Mouse (Mus musculus): ENCODE data around the gene Krt78. TPM values are rescaled to one million over a fixed set of nuclear protein-coding genes. Genes with fewer than 3 reads are reported as not detected.

The Krt78 gene
- total RNA-seq, 2 experiments from 2014 or later: not detected

DNA sequence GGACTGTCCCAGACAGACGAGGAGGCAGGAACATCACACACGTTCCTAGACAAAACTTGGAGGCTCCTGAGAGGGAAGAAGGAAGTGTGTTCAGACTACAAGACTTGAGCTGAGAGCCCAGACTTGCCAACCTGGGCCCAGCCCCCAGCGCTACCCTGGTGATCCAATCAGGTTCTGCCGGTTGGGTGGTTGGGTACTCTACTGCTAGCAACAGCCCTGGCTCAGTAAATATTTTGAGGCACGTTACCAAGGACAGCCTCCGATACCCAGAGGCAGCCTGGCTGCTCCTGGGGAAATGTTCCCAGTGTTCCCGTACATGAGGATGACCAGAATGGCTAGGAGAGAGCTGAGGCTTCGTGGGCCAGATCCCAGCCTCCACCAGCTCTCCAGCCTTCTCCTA is 12.7 kb upstream of the Krt78 start:
- intact Hi-C loops (cut with DNase I): no loop called here
- TF ChIP-seq CTCF (IDR thresholded peaks at IDR 0.05): no peak
- no peak for DNase-seq (ENCODE audit: extremely low spot score in 1 of 2, low spot score in 2 of 2)
- Histone ChIP-seq H3K4me3 (no peak overlapping the region), H3K27ac (no peak overlapping the region)

DNA sequence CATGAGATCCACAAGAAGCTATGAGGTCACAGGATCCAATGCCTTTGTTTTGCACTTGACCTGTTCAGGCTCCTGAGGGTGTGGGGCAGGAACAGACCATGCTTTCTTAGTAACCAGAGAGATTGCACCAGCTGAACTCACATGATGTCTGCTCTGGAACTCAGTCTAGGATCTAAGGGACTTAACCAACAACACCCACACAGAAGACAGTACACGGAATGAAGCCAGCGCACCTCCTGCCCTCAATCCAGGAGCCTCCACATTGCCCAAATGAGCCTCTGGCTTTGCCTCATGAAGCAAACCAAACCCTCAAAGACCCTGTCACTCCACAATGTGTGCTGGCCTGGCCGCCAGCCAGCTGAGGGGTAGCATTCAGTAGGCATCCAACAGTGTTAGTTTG is 4.8 kb upstream of the Krt78 start:
- intact Hi-C loops (cut with DNase I): no loop called here
- H3K4me3 ChIP-seq: no peak overlapping the region
- H3K27ac ChIP-seq: no peak overlapping the region
- DNase-seq (ENCODE audit: extremely low spot score in 1 of 2, low spot score in 2 of 2): no peak
- no peak for TF ChIP-seq CTCF (IDR thresholded peaks at IDR 0.05)

DNA sequence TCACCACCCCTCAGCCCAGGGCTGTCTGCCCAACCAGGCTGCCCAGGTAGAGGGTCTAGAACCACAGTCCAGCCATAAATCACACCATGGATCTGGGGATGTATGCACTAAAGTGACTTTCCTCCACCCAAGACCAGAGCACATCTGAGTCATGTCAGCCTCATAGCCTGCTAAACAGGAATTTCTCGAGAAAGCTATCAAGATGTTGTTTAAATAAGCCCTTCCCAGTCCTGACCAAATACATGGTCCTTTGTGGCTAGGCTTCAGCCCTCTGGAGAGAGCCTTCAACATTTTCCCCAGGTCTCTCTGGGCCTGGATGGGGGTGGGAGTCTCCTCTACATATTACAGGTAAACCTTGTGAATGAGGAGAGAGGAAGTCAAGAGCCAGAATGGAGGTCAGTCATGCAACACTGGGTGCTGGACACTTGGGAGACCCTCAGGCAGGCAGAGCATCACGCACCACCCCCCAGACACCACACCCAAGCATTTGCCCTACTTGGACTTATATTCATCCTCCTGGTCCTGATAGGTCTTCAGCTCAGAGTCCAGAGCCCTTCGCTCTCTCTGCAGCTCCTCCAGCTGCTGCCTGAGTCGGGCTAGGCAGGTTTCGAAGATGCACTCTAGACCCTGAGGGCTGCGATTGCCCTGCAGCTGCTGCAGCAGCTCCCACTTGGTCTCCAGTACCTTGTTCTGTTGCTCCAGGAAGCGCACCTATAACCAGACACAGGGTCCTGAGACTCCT is 1.2 kb downstream of the Krt78 start:
- TF ChIP-seq CTCF (IDR thresholded peaks at IDR 0.05): no peak
- no peak overlapping the region for H3K4me3 ChIP-seq

DNA sequence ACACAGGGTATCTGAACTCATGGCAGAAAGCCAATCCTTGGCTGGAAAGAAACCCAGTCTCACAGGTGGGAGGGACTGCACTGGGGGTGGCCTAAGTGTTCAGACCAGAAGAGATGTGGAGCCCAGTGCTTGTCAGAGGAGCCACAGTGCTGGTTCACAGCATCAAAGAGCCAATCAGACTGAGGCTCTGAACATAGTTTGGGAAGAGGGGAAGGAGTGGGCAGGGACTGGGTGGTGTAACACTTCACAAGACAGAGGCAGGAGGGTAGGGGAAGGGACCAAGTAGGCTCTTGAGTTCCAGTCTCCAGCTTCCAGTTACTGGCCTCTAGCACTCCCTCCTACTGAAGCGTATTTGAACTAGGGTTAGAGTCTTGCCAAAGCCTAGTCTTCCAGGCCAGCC is 8.7 kb downstream of the Krt78 start:
- no peak for DNase-seq (ENCODE audit: extremely low spot score in 1 of 2, low spot score in 2 of 2)
- TF ChIP-seq CTCF (IDR thresholded peaks at IDR 0.05): no peak
- Histone ChIP-seq H3K4me3 (no peak overlapping the region), H3K27ac (no peak overlapping the region)
- intact Hi-C loops (cut with DNase I): no loop called here

More for the DNA sequence above, 1.2 kb downstream of the Krt78 start:
- intact Hi-C loops (cut with DNase I): no loop called here
- no peak for DNase-seq (ENCODE audit: extremely low spot score in 1 of 2, low spot score in 2 of 2)
- H3K27ac ChIP-seq: no peak overlapping the region

DNA sequence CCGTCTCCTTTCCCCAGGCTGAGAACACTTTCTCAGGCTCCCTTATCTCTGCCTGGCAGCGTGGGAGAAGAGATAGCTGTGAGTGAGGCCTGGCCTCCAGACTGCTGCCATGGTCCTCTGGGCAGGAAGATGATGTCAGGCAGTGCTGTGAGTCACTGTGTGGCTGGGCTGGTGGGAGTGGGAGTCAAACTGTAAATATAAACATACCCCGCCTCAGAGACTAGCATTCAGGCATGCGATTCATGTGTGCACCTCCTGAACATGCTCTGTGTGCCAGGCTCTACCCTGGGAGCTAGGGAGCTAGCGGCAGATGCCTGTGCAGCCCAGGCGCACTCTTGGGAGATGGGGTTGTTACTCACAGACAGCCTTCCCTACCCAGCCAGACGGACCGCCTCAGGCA is 12.1 kb downstream of the Krt78 start:
- DNase-seq (ENCODE audit: extremely low spot score in 1 of 2, low spot score in 2 of 2): peak in 1 of 2 experiments; percentile 13
- no peak for TF ChIP-seq CTCF (IDR thresholded peaks at IDR 0.05)
- H3K4me3 ChIP-seq: no peak overlapping the region
- intact Hi-C loops (cut with DNase I): no loop called here
- H3K27ac ChIP-seq: no peak overlapping the region

DNA sequence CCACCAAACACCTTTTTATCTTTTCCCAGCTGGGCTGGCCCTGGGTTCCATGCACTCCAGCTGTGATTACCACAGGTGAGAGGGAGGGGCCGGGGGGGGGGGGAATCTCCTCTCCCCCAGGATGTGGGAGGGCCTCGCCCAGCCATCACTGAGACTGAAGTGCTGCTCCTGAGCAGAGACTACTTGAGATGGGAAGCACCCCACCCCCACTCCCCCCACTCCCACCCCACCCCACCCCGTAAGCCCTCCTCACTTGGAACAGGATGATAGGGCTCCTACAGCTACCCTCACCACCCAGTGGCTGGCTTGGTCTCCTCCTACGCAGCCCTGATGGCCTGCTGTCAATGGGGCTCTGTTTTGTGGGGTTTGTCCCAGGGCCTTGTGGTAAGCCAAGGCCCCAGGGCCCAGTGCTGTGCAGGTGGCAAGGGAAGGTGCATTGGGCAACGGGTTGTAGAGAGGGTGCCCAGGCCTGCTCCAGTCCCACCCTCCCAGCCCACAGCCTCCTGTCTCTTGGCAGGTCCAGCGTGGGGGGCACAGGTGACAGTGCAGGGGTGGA is 13.7 kb downstream of the Krt78 start, which contains the start of gene Krt79:
TSS of gene Krt79 (minus strand) at position 51 of the 556 bp plus-strand sequence.
- Histone ChIP-seq H3K27ac (no peak within 1 kb of the TSS), H3K4me3 (no peak within 1 kb of the TSS)
- TF ChIP-seq CTCF (IDR thresholded peaks at IDR 0.05): no peak
- no peak for DNase-seq (ENCODE audit: extremely low spot score in 1 of 2, low spot score in 2 of 2)
- intact Hi-C loops (cut with DNase I): no loop called here

DNA sequence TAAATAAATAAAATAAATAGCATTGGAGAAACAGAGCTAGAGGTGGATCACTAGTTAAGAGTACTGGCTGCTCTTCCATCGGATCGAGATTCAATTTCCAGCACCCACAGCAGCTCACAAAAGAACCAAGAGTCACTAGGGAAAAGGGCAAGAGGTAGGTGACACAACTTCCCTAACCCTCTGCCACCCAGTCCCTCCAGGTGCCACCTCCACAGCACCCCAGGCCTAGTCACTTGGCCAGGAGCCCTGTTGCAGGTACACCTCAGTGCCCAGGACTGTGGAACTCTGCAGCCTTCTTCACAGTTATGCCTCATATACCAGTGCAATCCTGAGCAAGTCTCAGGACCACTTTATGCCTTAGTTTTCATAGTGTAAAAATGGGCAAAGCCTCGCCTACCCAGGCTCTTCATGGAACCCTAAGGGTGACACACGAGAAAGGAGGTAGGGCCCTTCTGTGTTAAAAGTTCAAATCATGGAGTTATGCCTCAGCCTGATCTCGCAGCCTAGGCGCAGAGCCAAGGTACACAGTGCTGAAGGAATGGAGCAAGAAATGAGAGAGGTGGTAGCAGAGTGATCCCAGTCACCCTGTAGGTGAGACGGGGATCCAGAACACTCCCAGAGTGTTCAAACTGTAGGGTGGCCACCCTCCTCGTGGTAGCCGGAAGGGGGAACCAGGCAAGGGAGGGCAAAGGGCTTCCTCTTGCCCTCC is 15.3 kb downstream of the Krt78 start:
- intact Hi-C loops (cut with DNase I): no loop called here

DNA sequence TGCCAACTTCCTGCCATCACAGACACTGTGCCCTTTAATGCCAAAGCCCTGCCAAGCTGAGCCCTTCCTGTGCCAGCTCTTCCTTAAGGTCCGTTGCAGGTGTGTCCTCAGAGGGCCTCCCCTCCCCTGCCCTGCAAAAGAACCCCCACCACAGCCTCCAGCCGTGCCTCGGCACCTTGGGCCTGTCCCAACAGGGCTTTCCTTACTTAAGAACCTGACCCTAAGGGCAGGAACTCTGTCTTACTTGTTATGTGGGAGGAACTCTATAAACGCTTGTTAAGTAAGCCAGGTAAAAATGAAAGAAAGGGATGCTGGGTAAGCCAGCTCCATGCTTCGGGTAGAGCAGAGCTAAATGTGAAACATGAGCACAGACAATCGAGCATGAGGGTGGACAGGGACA is 21.1 kb downstream of the Krt78 start:
- Histone ChIP-seq H3K4me3 (no peak overlapping the region), H3K27ac (no peak overlapping the region)
- intact Hi-C loops (cut with DNase I): no loop called here
- no peak for TF ChIP-seq CTCF (IDR thresholded peaks at IDR 0.05)
- DNase-seq (ENCODE audit: extremely low spot score in 1 of 2, low spot score in 2 of 2): no peak

More for the DNA sequence above, 15.3 kb downstream of the Krt78 start:
- DNase-seq (ENCODE audit: extremely low spot score in 1 of 2, low spot score in 2 of 2): no peak
- TF ChIP-seq CTCF (IDR thresholded peaks at IDR 0.05): no peak
- H3K4me3 ChIP-seq: no peak overlapping the region
- H3K27ac ChIP-seq: no peak overlapping the region

DNA sequence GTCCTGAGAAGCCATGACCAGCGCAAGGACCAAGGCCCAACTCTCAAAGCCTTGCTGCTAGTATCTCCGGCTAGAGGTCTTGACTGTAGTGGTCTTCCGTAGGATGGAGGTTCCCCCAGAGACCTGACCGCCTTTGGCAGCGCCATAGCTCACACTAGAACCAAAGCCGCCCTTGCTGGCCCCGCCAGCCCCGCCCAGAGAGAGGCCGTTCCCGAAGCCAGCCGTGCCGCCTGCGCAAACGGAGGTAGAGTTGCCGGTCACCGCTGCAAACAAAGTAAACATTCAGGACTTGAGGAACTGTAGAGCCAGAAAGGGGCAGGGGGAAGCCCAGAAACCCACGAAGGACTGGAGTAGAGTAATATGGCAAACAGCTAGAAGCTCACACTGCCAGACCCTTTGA is 24.4 kb downstream of the Krt78 start:
- DNase-seq (ENCODE audit: extremely low spot score in 1 of 2, low spot score in 2 of 2): no peak
- no peak overlapping the region for H3K4me3 ChIP-seq
- no peak for TF ChIP-seq CTCF (IDR thresholded peaks at IDR 0.05)

DNA sequence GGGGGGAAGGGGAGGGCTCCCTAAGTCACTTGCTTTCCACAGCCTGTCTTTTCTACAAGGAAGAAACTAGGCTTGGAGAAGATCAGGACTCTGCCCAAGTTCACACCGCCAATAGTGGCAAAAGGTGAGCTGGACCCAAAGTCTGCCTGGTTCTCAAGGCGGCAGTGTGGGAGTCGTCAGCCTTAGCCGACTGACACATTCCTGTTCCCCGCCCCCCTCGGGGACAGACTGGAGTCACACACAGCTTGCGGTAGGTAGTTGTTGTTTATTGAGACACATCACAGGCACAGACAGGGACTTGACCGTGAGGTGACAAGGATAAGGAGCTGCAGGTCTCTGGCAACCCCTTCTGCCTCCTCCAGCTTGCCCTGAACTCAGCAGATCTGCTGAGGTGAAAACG is 25.0 kb downstream of the Krt78 start:
- TF ChIP-seq CTCF (IDR thresholded peaks at IDR 0.05): no peak
- DNase-seq (ENCODE audit: extremely low spot score in 1 of 2, low spot score in 2 of 2): no peak
- Histone ChIP-seq H3K4me3 (no peak overlapping the region), H3K27ac (no peak overlapping the region)
- intact Hi-C loops (cut with DNase I): no loop called here

More for the DNA sequence above, 24.4 kb downstream of the Krt78 start:
- no peak overlapping the region for H3K27ac ChIP-seq
- intact Hi-C loops (cut with DNase I): no loop called here

DNA sequence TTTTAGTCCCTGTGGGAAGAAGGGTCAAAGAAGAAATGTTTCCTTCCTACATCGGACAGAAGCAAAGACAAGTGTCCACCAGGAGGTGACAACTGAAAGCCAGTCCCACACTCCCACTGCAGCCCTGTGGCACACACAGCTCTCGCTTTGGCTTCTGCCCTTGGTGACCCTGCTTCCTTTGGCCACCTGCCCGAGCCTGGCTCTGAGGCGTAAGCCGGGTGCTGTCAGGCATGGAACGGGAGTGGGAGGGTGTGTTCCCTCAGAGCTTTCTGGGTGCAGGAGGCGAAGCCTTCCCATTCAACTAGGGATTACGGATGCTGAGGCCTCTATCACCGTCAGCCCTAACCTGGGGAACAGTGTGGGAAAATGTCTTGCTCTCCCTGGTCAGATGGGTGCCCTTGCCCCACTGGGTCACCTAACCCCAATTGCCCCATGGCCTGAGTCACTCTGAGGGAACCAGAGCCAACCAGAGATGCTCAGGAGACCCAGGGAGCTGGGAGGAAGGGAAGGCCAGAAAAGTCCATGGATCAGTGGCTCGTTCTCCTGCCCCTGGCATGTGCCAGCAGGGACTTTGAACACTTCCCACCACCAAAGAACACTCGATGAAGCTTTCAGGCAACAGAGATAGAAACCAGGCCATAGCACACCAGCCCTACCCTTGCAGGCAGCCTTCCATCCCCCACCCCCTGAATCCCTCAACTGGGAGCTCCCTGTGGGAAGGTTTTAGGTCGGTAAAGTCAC is 26.6 kb downstream of the Krt78 start:
- intact Hi-C loops (cut with DNase I): no loop called here
- no peak for TF ChIP-seq CTCF (IDR thresholded peaks at IDR 0.05)
- Histone ChIP-seq H3K4me3 (no peak overlapping the region), H3K27ac (no peak overlapping the region)
- DNase-seq (ENCODE audit: extremely low spot score in 1 of 2, low spot score in 2 of 2): no peak

DNA sequence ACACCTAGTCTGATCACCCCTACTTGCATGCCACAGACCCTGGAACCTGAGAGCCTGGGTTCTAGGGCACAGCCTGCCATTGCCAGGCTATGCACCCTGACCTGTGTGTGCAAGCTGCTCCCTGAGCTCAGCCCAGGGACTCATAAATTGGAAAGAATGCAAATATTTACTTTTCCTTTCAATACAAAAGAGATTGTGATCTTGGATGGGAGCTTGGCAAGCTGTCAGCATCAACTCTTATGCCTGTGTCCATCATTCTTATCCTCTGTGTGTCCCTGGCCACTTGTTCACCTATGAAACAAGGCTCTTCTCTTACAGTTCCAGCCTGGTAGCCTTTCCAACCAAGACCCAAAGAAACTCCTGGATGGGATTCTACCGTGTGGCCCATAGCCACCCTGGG is 29.0 kb downstream of the Krt78 start:
- Histone ChIP-seq H3K27ac (no peak overlapping the region), H3K4me3 (no peak overlapping the region)
- intact Hi-C loops (cut with DNase I): no loop called here
- no peak for DNase-seq (ENCODE audit: extremely low spot score in 1 of 2, low spot score in 2 of 2)
- no peak for TF ChIP-seq CTCF (IDR thresholded peaks at IDR 0.05)

Measured in left cerebral cortex, adult 2 months (tissue).